Mouse (Mus musculus): ENCODE results near the gene Xrra1. TPM values are rescaled to one million over a fixed set of nuclear protein-coding genes. Genes with fewer than 3 reads are reported as not detected.

The Xrra1 gene
- total RNA-seq, 2 experiments from 2014 or later = 0.64 to 1.4 TPM

Other genes with a start within 250 kb of the Xrra1 start
- gene Tpbgl, start 232.0 kb upstream of the Xrra1 start, total RNA-seq (2021) = 1 to 10 TPM; 1.8 to 2.6 TPM
- gene Slco2b1, start 147.8 kb upstream of the Xrra1 start, total RNA-seq (2021) = 10 to 100 TPM in 1 of 2 experiments, 1 to 10 TPM in 1; 9.9 to 10.2 TPM
- gene Olfr520, start 128.8 kb upstream of the Xrra1 start, total RNA-seq (2021) = not detected
- not detected for gene Olfr521, start 95.6 kb upstream of the Xrra1 start, total RNA-seq (2021)
- 1 to 10 TPM; 2.4 to 2.5 TPM for gene Neu3, start 30.7 kb upstream of the Xrra1 start, total RNA-seq (2021)
- gene Spcs2, start 4.3 kb downstream of the Xrra1 start, total RNA-seq (2021) = 10 to 100 TPM; 83.1 to 90.7 TPM
- gene Rnf169, start 121.3 kb downstream of the Xrra1 start, total RNA-seq (2021) = 10 to 100 TPM; 25.4 to 27.1 TPM
- gene Chrdl2, start 147.1 kb downstream of the Xrra1 start, total RNA-seq (2021) = not detected

Data from left cerebral cortex, postnatal 4 days (tissue).